Mouse (Mus musculus) adrenal gland, adult 8-10 months (tissue): ENCODE results near the gene Gm9048. TPM values are rescaled to one million over a fixed set of nuclear protein-coding genes. Genes with fewer than 3 reads are reported as not detected.
"Not testable (repeated sequence)": the region's sequence is repeated elsewhere in the genome, so short reads cannot be mapped to it uniquely, and the experiment has no call there.

ENCODE experiments used
- DNase-seq: peaks from one replicate; pipeline ENCODE4 v3.0.0; 2022
- total RNA-seq, 4 experiments: library from RNA; stranded (reverse); gene quantifications; 2 replicates each; pipeline ENCODE4 v1.2.4; 2022

Gm9048 gene
- not detected for total RNA-seq

- DNase-seq, result not testable (repeated sequence)
Observed at GRCm38 (mm10) chr10:118348579-118348978, at the start of gene Gm9048. Gene Gm9048, minus strand, starts transcription at chr10:118348679.

- peak; percentile 69 for DNase-seq
Observed at GRCm38 (mm10) chr10:118370443-118370842, 22.0 kb upstream of the Gm9048 start.

GRCm38 (mm10) chr10:118369518-118369917 is 21.0 kb upstream of the Gm9048 start:
- no peak for DNase-seq

GRCm38 (mm10) chr10:118354005-118354404 is 5.5 kb upstream of the Gm9048 start, which contains the start of gene Gm9049:
Gene Gm9049, minus strand, starts transcription at chr10:118354105.
- not testable (repeated sequence) for DNase-seq

- not testable (repeated sequence) for DNase-seq
Observed at GRCm38 (mm10) chr10:118343155-118343554, 5.3 kb downstream of the Gm9048 start, which contains the start of gene Gm9046. Gene Gm9046, minus strand, starts transcription at chr10:118343255.

- not testable (repeated sequence) for DNase-seq
Observed at GRCm38 (mm10) chr10:118337731-118338130, 10.7 kb downstream of the Gm9048 start, which contains the start of gene Gm9045. Gene Gm9045, minus strand, starts transcription at chr10:118337831.

- DNase-seq, result not testable (repeated sequence)
Observed at GRCm38 (mm10) chr10:118332308-118332707, 16.2 kb downstream of the Gm9048 start, which contains the start of gene Gm9044. Gene Gm9044, minus strand, starts transcription at chr10:118332408.

- DNase-seq, result not testable (repeated sequence)
Observed at GRCm38 (mm10) chr10:118326869-118327268, 21.6 kb downstream of the Gm9048 start, which contains the start of gene Gm9040. Gene Gm9040, minus strand, starts transcription at chr10:118326969.

- no peak for DNase-seq
Observed at GRCm38 (mm10) chr10:118319024-118319423, 29.5 kb downstream of the Gm9048 start.

- not testable (repeated sequence) for DNase-seq
Observed at GRCm38 (mm10) chr10:118302133-118302532, 46.3 kb downstream of the Gm9048 start.

Other genes with a start within 250 kb of the Gm9048 start
- gene Mdm1, start 206.9 kb downstream of the Gm9048 start, total RNA-seq, result 10 to 100 TPM; 11.6 to 15.6 (median 14.0) TPM
- gene Il22, start 143.7 kb downstream of the Gm9048 start, total RNA-seq, result not detected
- gene Gm32717, start 107.9 kb downstream of the Gm9048 start, total RNA-seq, result under 1 TPM; 0.42 to 0.65 (median 0.46) TPM
- under 1 TPM; 0.42 to 0.65 (median 0.46) TPM for gene Gm32802, start 90.0 kb downstream of the Gm9048 start, total RNA-seq
- gene Iltifb, start 53.6 kb downstream of the Gm9048 start, total RNA-seq, result not detected
- not detected for gene Gm9040, start 21.7 kb downstream of the Gm9048 start, total RNA-seq
- not detected for gene Gm9044, start 16.3 kb downstream of the Gm9048 start, total RNA-seq
- under 1 TPM in 1 of 4 experiments, not detected in 3; 0.15 TPM for gene Gm9045, start 10.8 kb downstream of the Gm9048 start, total RNA-seq
- gene Gm9046, start 5.4 kb downstream of the Gm9048 start, total RNA-seq, result not detected
- under 1 TPM in 1 of 4 experiments, not detected in 3; 0.15 TPM for gene Gm9049, start 5.4 kb upstream of the Gm9048 start, total RNA-seq
- gene Ifng, start 92.4 kb upstream of the Gm9048 start, total RNA-seq, result under 1 TPM in 1 of 4 experiments, not detected in 3; 0.80 TPM